Mouse (Mus musculus) C2C12 (cell line): Measurements from ENCODE around the gene Mapk8.

ENCODE experiments used
- CEBPB ChIP-seq: IDR thresholded peaks from one replicate; pipeline ENCODE4 v1.6.1; 2011; ENCODE audit warnings: low read depth, mild to moderate bottlenecking, control low read depth, moderate library complexity
- CTCF ChIP-seq: IDR thresholded peaks from one replicate; pipeline ENCODE4 v1.5.1; 2011; ENCODE audit not compliant: control insufficient read depth, insufficient read depth, insufficient read length
- FOSL1 ChIP-seq: IDR thresholded peaks from one replicate; pipeline ENCODE4 v1.8.0; 2011; ENCODE audit warnings: mild to moderate bottlenecking, low read length; ENCODE audit not compliant: poor library complexity, insufficient read depth, severe bottlenecking
- MAX ChIP-seq: IDR thresholded peaks from one replicate; pipeline ENCODE4 v1.6.1; 2011; ENCODE audit warnings: mild to moderate bottlenecking, control low read depth
- MYOD1 ChIP-seq: IDR thresholded peaks from one replicate; pipeline ENCODE4 v1.6.1; 2011; ENCODE audit warnings: low read depth; ENCODE audit not compliant: control insufficient read depth, insufficient read length
- MYOG ChIP-seq: IDR thresholded peaks from one replicate; pipeline ENCODE4 v1.6.1; 2011; ENCODE audit not compliant: control insufficient read depth, insufficient read length; ENCODE audit errors: extremely low read depth
- USF1 ChIP-seq: IDR thresholded peaks from one replicate; pipeline ENCODE4 v1.6.1; 2011; ENCODE audit warnings: low read depth, mild to moderate bottlenecking, control low read depth, moderate library complexity

DNA sequence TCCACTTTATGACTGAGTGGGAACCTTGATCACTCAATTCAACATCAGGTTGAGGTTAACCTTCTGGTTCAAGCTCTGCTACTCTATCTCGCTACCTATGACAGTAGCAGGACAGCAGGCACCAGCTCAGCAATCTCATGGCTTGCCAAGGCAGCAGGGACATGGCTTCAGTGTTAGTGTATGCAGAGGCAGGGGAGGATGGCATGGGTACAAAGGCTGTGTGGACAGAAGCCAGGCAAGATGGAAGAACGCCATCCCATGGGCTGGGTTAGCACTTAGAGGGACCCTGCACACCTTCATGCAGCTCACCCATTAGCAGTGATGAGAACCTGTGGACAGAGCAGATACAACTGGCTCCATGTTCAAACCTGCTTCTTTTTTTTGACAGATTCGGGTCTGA lies 69.7 kb downstream of the Mapk8 start:
- no peak for TF ChIP-seq MAX
- no peak for TF ChIP-seq CTCF
- TF ChIP-seq MYOG, result no peak
- no peak for TF ChIP-seq CEBPB
- TF ChIP-seq MYOD1, result no peak
- no peak for TF ChIP-seq USF1
- TF ChIP-seq FOSL1, result no peak
